Mouse (Mus musculus): ENCODE results near the gene Ggact. TPM values are rescaled to one million over a fixed set of nuclear protein-coding genes. Genes with fewer than 3 reads are reported as not detected.

The Ggact gene
- polyA plus RNA-seq, 1 experiment from 2014 or later: 9.6 TPM

GRCm38 (mm10) chr14:122882201-122882639, 31.3 kb downstream of the Ggact start:
- Histone ChIP-seq H3K9me3 (replicated peaks) (no peaks in the 10 kb centered on the region), H3K4me2 (no peak overlapping the region), H3K36me3 (no peaks in the 10 kb centered on the region), H3K27me3 (replicated peaks) (peaks cover 7% of the 10 kb centered on the region), H3K4me1 (peaks cover 27% of the 10 kb centered on the region), H3K4me3 (replicated peaks) (no peak overlapping the region), H3K9ac (replicated peaks) (no peak overlapping the region), H3K27ac (replicated peaks) (peak overlapping the region; percentile 47; the same call in 1 of the 2 replicates)
- 32% methylated on average over 9 of the region's 9 CpGs for WGBS
- peak; percentile 39 for ATAC-seq (ENCODE audit: low FRiP score)

- Histone ChIP-seq H3K36me3 (no peaks in the 10 kb centered on the region), H3K27ac (replicated peaks) (peak overlapping the region; percentile 47), H3K4me1 (peaks cover 27% of the 10 kb centered on the region), H3K9me3 (replicated peaks) (no peaks in the 10 kb centered on the region), H3K27me3 (replicated peaks) (peaks cover 10% of the 10 kb centered on the region), H3K4me2 (no peak overlapping the region), H3K4me3 (replicated peaks) (no peak overlapping the region), H3K9ac (replicated peaks) (no peak overlapping the region)
- ATAC-seq (ENCODE audit: low FRiP score): no peak
- WGBS: 56% methylated on average over 2 of the region's 2 CpGs
Observed at GRCm38 (mm10) chr14:122881699-122882098, 31.9 kb downstream of the Ggact start.

GRCm38 (mm10) chr14:122880291-122880690, 33.3 kb downstream of the Ggact start:
- Histone ChIP-seq H3K9me3 (replicated peaks) (no peaks in the 10 kb centered on the region), H3K9ac (replicated peaks) (no peak overlapping the region), H3K27me3 (replicated peaks) (peaks cover 12% of the 10 kb centered on the region), H3K36me3 (no peaks in the 10 kb centered on the region), H3K4me2 (no peak overlapping the region), H3K4me3 (replicated peaks) (no peak overlapping the region), H3K27ac (replicated peaks) (no peak overlapping the region), H3K4me1 (peaks cover 34% of the 10 kb centered on the region)
- no peak for ATAC-seq (ENCODE audit: low FRiP score)
- 53% methylated on average over 7 of the region's 7 CpGs for WGBS

- Histone ChIP-seq H3K36me3 (no peaks in the 10 kb centered on the region), H3K4me1 (peaks cover 23% of the 10 kb centered on the region), H3K4me2 (no peak overlapping the region), H3K27ac (replicated peaks) (no peak overlapping the region), H3K9ac (replicated peaks) (no peak overlapping the region), H3K4me3 (replicated peaks) (no peak overlapping the region), H3K27me3 (replicated peaks) (peaks cover 20% of the 10 kb centered on the region), H3K9me3 (replicated peaks) (no peaks in the 10 kb centered on the region)
- 83% methylated on average over 3 of the region's 3 CpGs for WGBS
- no peak for ATAC-seq (ENCODE audit: low FRiP score)
Observed at GRCm38 (mm10) chr14:122877787-122878186, 35.8 kb downstream of the Ggact start.

GRCm38 (mm10) chr14:122876723-122877122, 36.8 kb downstream of the Ggact start:
- H3K9me3 ChIP-seq (replicated peaks): no peaks in the 10 kb centered on the region
- peaks cover 23% of the 10 kb centered on the region for H3K4me1 ChIP-seq
- H3K9ac ChIP-seq (replicated peaks): no peak overlapping the region
- H3K4me2 ChIP-seq: no peak overlapping the region
- no peaks in the 10 kb centered on the region for H3K36me3 ChIP-seq
- no peak for ATAC-seq (ENCODE audit: low FRiP score)
- 67% methylated on average over 7 of the region's 7 CpGs for WGBS
- peaks cover 20% of the 10 kb centered on the region for H3K27me3 ChIP-seq (replicated peaks)
- no peak overlapping the region for H3K27ac ChIP-seq (replicated peaks)
- H3K4me3 ChIP-seq (replicated peaks): no peak overlapping the region

GRCm38 (mm10) chr14:122876163-122876562, 37.4 kb downstream of the Ggact start:
- WGBS: 3% methylated on average over 6 of the region's 6 CpGs
- H3K36me3 ChIP-seq: no peaks in the 10 kb centered on the region
- H3K27ac ChIP-seq (replicated peaks): no peak overlapping the region
- H3K27me3 ChIP-seq (replicated peaks): peaks cover 20% of the 10 kb centered on the region
- H3K4me2 ChIP-seq: no peak overlapping the region
- ATAC-seq (ENCODE audit: low FRiP score): peak; percentile 91
- no peaks in the 10 kb centered on the region for H3K9me3 ChIP-seq (replicated peaks)
- peaks cover 24% of the 10 kb centered on the region for H3K4me1 ChIP-seq
- no peak overlapping the region for H3K4me3 ChIP-seq (replicated peaks)
- H3K9ac ChIP-seq (replicated peaks): no peak overlapping the region

- Histone ChIP-seq H3K4me1 (peaks cover 24% of the 10 kb centered on the region), H3K27ac (replicated peaks) (peak overlapping the region; percentile 61), H3K9me3 (replicated peaks) (no peaks in the 10 kb centered on the region), H3K4me3 (replicated peaks) (no peak overlapping the region), H3K4me2 (no peak overlapping the region), H3K9ac (replicated peaks) (no peak overlapping the region), H3K27me3 (replicated peaks) (peaks cover 20% of the 10 kb centered on the region), H3K36me3 (no peaks in the 10 kb centered on the region)
- 43% methylated on average over 6 of the region's 6 CpGs for WGBS
- no peak for ATAC-seq (ENCODE audit: low FRiP score)
Observed at GRCm38 (mm10) chr14:122875636-122876035, 37.9 kb downstream of the Ggact start.

- no peak for ATAC-seq (ENCODE audit: low FRiP score)
- Histone ChIP-seq H3K27ac (replicated peaks) (peak overlapping the region; percentile 61), H3K9me3 (replicated peaks) (no peaks in the 10 kb centered on the region), H3K4me1 (peaks cover 24% of the 10 kb centered on the region), H3K4me3 (replicated peaks) (no peak overlapping the region), H3K27me3 (replicated peaks) (peaks cover 20% of the 10 kb centered on the region), H3K9ac (replicated peaks) (no peak overlapping the region), H3K4me2 (no peak overlapping the region), H3K36me3 (no peaks in the 10 kb centered on the region)
- WGBS: 53% methylated on average over 8 of the region's 8 CpGs
Observed at GRCm38 (mm10) chr14:122875056-122875455, 38.5 kb downstream of the Ggact start.

GRCm38 (mm10) chr14:122872612-122873011, 40.9 kb downstream of the Ggact start:
- Histone ChIP-seq H3K27me3 (replicated peaks) (peaks cover 13% of the 10 kb centered on the region; the same call in 1 of the 2 replicates), H3K9ac (replicated peaks) (no peak overlapping the region), H3K4me1 (peaks cover 24% of the 10 kb centered on the region), H3K9me3 (replicated peaks) (no peaks in the 10 kb centered on the region), H3K27ac (replicated peaks) (no peak overlapping the region), H3K4me3 (replicated peaks) (no peak overlapping the region), H3K36me3 (no peaks in the 10 kb centered on the region), H3K4me2 (no peak overlapping the region)
- 76% methylated on average over 6 of the region's 6 CpGs for WGBS
- ATAC-seq (ENCODE audit: low FRiP score): no peak

- Histone ChIP-seq H3K9ac (replicated peaks) (no peak overlapping the region), H3K9me3 (replicated peaks) (no peaks in the 10 kb centered on the region), H3K36me3 (no peaks in the 10 kb centered on the region), H3K4me1 (peaks cover 24% of the 10 kb centered on the region), H3K27ac (replicated peaks) (no peak overlapping the region), H3K4me2 (no peak overlapping the region), H3K27me3 (replicated peaks) (peaks cover 13% of the 10 kb centered on the region; the same call in 1 of the 2 replicates), H3K4me3 (replicated peaks) (no peak overlapping the region)
- WGBS: 22% methylated on average over 4 of the region's 4 CpGs
- ATAC-seq (ENCODE audit: low FRiP score): peak; percentile 37; the same call in 1 of the 2 replicates
Observed at GRCm38 (mm10) chr14:122871841-122872580, 41.5 kb downstream of the Ggact start.

- WGBS: 47% methylated on average over 6 of the region's 6 CpGs
- Histone ChIP-seq H3K4me1 (peaks cover 13% of the 10 kb centered on the region), H3K4me3 (replicated peaks) (no peak overlapping the region), H3K27me3 (replicated peaks) (peaks cover 6% of the 10 kb centered on the region; the same call in 1 of the 2 replicates), H3K9ac (replicated peaks) (no peak overlapping the region), H3K27ac (replicated peaks) (no peak overlapping the region), H3K36me3 (no peaks in the 10 kb centered on the region), H3K4me2 (no peak overlapping the region), H3K9me3 (replicated peaks) (no peaks in the 10 kb centered on the region)
- no peak for ATAC-seq (ENCODE audit: low FRiP score)
Observed at GRCm38 (mm10) chr14:122869831-122870230, 43.7 kb downstream of the Ggact start.

- Histone ChIP-seq H3K4me3 (replicated peaks) (no peak overlapping the region), H3K4me1 (peaks cover 12% of the 10 kb centered on the region), H3K36me3 (no peaks in the 10 kb centered on the region), H3K4me2 (no peak overlapping the region), H3K9me3 (replicated peaks) (no peaks in the 10 kb centered on the region), H3K9ac (replicated peaks) (no peak overlapping the region), H3K27me3 (replicated peaks) (no peaks in the 10 kb centered on the region), H3K27ac (replicated peaks) (no peak overlapping the region)
- 84% methylated on average over 4 of the region's 4 CpGs for WGBS
- ATAC-seq (ENCODE audit: low FRiP score): no peak
Observed at GRCm38 (mm10) chr14:122867531-122868285, 45.8 kb downstream of the Ggact start.

All from neural tube, embryonic 15.5 days (tissue).